Mouse (Mus musculus) heart, embryonic 14.5 days (tissue): Measurements from ENCODE around the gene Setd3. TPM values are rescaled to one million over a fixed set of nuclear protein-coding genes. Genes with fewer than 3 reads are reported as not detected.

ENCODE experiments used
- ATAC-seq: fragments of 200-750 bp; cut with Nextera tagmentation; 2 replicates; pipeline ENCODE4 v1.8.0; 2017; ENCODE audit warnings: low read depth, moderate TSS enrichment; ENCODE audit not compliant: insufficient number of reproducible peaks, insufficient read depth, low FRiP score
- H3K27ac ChIP-seq, 2 experiments: fragments of 200-500 bp in 1 of 2; fragments of 300-500 bp in 1 of 2; sonication (generic) in 1 of 2; replicated peaks in 1 of 2; 2 replicates each; pipeline ENCODE4 v1.5.1; 2012 to 2014; ENCODE audit warnings: low read depth in 2 of 2, low read length in 2 of 2, control low read depth in 1 of 2, mild to moderate bottlenecking in 1 of 2, mixed read lengths in 1 of 2; ENCODE audit not compliant: control insufficient read depth in 1 of 2, insufficient read depth in 1 of 2
- H3K27me3 ChIP-seq: fragments of 300-500 bp; sonication (generic); 2 replicates; pipeline ENCODE4 v1.6.1; 2014; ENCODE audit warnings: mild to moderate bottlenecking, low read length, control low read depth; ENCODE audit not compliant: control insufficient read depth, insufficient read depth
- H3K36me3 ChIP-seq: fragments of 300-500 bp; sonication (generic); 2 replicates; pipeline ENCODE4 v1.6.1; 2014; ENCODE audit warnings: mild to moderate bottlenecking, control low read depth, low read length, mixed read lengths; ENCODE audit not compliant: control insufficient read depth, insufficient read depth
- H3K4me1 ChIP-seq, 2 experiments: fragments of 200-500 bp in 1 of 2; fragments of 300-500 bp in 1 of 2; sonication (generic) in 1 of 2; 2 replicates each; pipeline ENCODE4 v1.6.1; 2012 to 2014; ENCODE audit warnings: low read length in 2 of 2, control low read depth in 1 of 2, mixed read lengths in 1 of 2; ENCODE audit not compliant: control insufficient read depth in 2 of 2, insufficient read depth in 2 of 2
- H3K4me2 ChIP-seq: fragments of 300-500 bp; sonication (generic); 2 replicates; pipeline ENCODE4 v1.6.1; 2014; ENCODE audit warnings: mild to moderate bottlenecking, low read length
- H3K4me3 ChIP-seq, 2 experiments: fragments of 200-500 bp in 1 of 2; fragments of 300-500 bp in 1 of 2; sonication (generic) in 1 of 2; 2 replicates each; pipeline ENCODE4 v1.5.1; 2012 to 2014; ENCODE audit warnings: low read length in 2 of 2, mild to moderate bottlenecking in 2 of 2, control low read depth in 1 of 2, low read depth in 1 of 2, moderate library complexity in 1 of 2; ENCODE audit not compliant: control insufficient read depth in 1 of 2, insufficient read depth in 1 of 2
- H3K9ac ChIP-seq: fragments of 300-500 bp; sonication (generic); 2 replicates; pipeline ENCODE4 v1.6.1; 2014; ENCODE audit warnings: mild to moderate bottlenecking, low read length
- H3K9me3 ChIP-seq: fragments of 300-500 bp; sonication (generic); 2 replicates; pipeline ENCODE4 v1.6.1; 2016; ENCODE audit warnings: low read length, control low read depth; ENCODE audit not compliant: control insufficient read depth
- WGBS: fragments of 180-500 bp; shearing (Covaris S2); extraction: QIAGEN DNeasy Blood & Tissue Kit; methylation state at CpG from one replicate; pipeline ENCODE4 v1.1.7; 2014; 5-methylcytosine and 5-hydroxymethylcytosine counted together
- polyA plus RNA-seq: library from polyadenylated mRNA; unstranded; fragments of >200 nt; fragmentation: Nextera tagmentation; extraction: Ambion mirVana; gene quantifications from 2 replicates; pipeline ENCODE4 v1.2.1, GENCODE M21; 2014

The Setd3 gene
- polyA plus RNA-seq, 1 experiment from 2014 or later = 68.2 TPM

DNA sequence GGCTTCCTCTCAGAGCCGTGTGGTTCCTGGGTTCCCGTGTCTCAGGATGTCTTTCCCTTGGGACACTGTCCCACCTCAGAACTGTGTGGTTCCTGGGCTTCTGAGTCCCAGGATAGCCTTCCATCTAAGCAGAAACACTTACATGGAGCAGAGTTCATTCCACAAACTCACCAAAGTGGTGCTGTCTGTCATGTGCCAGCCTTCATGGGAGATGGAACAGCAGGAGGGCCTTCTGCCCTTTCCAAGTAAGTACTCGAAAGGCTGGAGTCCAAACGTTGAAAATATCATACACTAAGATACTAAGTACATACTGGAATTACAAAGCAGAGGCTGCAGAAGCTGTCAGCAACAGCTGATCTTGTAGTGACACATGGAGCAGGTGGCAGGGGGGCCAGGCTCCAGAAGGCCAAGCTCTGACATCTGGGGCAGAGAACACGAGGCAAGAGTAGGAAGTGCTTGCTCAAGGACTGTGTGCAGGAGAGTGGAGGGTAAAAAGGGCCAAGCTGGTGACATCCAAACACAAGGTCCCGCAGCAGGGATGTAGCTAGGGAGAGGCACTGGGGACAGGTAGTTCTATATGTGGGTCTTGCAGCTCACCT is 43.4 kb downstream of the Setd3 start:
- H3K9me3 ChIP-seq = no peaks in the 10 kb centered on the region
- H3K27ac ChIP-seq = no peak overlapping the region
- 68% methylated on average over 6 of the region's 6 CpGs for WGBS
- no peak overlapping the region for H3K9ac ChIP-seq
- ATAC-seq = no peak
- no peaks in the 10 kb centered on the region for H3K4me1 ChIP-seq
- no peak overlapping the region for H3K4me2 ChIP-seq
- no peaks in the 10 kb centered on the region for H3K27me3 ChIP-seq
- no peak overlapping the region for H3K4me3 ChIP-seq
- H3K36me3 ChIP-seq = peaks cover 51% of the 10 kb centered on the region

GRCm38 (mm10) chr12:108133181-108133580 is 45.9 kb downstream of the Setd3 start:
- no peak overlapping the region for H3K27ac ChIP-seq
- no peaks in the 10 kb centered on the region for H3K4me1 ChIP-seq
- H3K4me3 ChIP-seq = no peak overlapping the region
- H3K36me3 ChIP-seq = peaks cover 61% of the 10 kb centered on the region
- 85% methylated on average over 2 of the region's 2 CpGs for WGBS
- no peak for ATAC-seq
- H3K4me2 ChIP-seq = no peak overlapping the region
- no peak overlapping the region for H3K9ac ChIP-seq
- H3K27me3 ChIP-seq = no peaks in the 10 kb centered on the region
- 0 out of 2 replicates have a peak, but pooled peaks cover 3% of the 10 kb centered on the region for H3K9me3 ChIP-seq

DNA sequence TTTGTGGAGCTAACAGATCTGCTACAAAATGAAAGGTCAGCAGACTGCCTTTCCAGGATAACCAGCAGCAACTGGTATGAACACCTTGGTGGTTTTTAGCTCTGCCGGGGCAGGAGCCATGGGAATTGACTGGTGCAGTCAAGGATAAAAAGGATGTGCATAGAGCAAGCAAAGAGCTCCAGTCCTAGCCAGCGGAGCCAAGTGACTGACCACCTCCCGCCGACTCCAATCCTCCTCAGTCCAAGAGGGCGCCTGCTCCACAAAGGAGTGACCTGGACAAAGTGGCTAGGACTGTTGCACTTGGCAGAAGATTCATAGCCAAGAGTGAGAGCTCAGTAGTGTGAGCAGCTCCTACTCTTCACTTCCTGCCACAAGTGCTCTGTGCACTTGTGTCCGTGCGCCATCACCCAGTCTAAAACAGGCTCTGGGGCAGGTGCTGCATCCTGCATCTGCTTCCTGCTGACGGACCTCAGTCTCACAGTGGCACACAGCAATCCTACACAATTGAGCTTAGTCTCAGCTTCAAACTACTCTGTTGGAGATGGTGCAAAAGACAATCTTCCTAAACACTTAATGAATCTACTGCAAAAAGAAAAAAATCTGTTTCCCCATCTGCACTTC is 46.6 kb downstream of the Setd3 start:
- no peaks in the 10 kb centered on the region for H3K4me1 ChIP-seq
- H3K4me3 ChIP-seq = no peak overlapping the region
- no peak overlapping the region for H3K9ac ChIP-seq
- no peak overlapping the region for H3K27ac ChIP-seq
- H3K4me2 ChIP-seq = no peak overlapping the region
- H3K9me3 ChIP-seq = 0 out of 2 replicates have a peak, but pooled peaks cover 3% of the 10 kb centered on the region
- no peaks in the 10 kb centered on the region for H3K27me3 ChIP-seq
- H3K36me3 ChIP-seq = peaks cover 64% of the 10 kb centered on the region
- WGBS = 85% methylated on average over 8 of the region's 8 CpGs
- ATAC-seq = no peak

- H3K9me3 ChIP-seq = no peaks in the 10 kb centered on the region
- H3K36me3 ChIP-seq = peaks cover 20% of the 10 kb centered on the region
- no peak overlapping the region for H3K4me2 ChIP-seq
- no peak overlapping the region for H3K9ac ChIP-seq
- no peaks in the 10 kb centered on the region for H3K27me3 ChIP-seq
- ATAC-seq = no peak
- no peak overlapping the region for H3K4me3 ChIP-seq
- H3K27ac ChIP-seq = no peak overlapping the region
- H3K4me1 ChIP-seq = peaks cover 7 to 11% of the 10 kb centered on the region in 2 experiments; a peak in 3 of 4 replicates
- WGBS = 7% methylated on average over 2 of the region's 2 CpGs
These were observed 57.8 kb downstream of the Setd3 start for GRCm38 (mm10) chr12:108121288-108121687.

DNA sequence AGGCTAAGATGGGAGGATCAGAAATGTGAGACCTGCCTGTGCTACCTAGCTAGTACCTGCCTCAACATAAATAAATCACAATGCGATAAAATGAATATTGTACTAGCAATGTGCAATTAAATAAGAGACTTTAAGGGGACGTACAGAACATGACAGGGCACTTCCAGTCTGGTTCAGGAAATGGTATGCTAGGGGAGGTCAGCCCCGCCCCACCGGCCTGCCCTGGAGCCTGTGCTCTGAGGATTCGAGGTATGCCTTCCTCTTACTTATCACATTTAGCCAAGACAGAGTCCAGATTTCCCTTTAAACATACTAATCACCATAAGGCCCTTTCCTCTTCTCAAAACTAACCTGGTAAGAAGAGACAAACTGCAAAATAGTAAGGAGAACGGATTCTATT is 58.7 kb downstream of the Setd3 start:
- ATAC-seq = no peak
- H3K9me3 ChIP-seq = no peaks in the 10 kb centered on the region
- H3K27ac ChIP-seq = no peak overlapping the region
- H3K36me3 ChIP-seq = peaks cover 28% of the 10 kb centered on the region
- no peak overlapping the region for H3K4me3 ChIP-seq
- no peak overlapping the region for H3K4me2 ChIP-seq
- no peaks in the 10 kb centered on the region for H3K27me3 ChIP-seq
- no peak overlapping the region for H3K9ac ChIP-seq
- H3K4me1 ChIP-seq = peaks cover 7 to 11% of the 10 kb centered on the region in 2 experiments; a peak in 3 of 4 replicates
- WGBS = 66% methylated on average over 6 of the region's 6 CpGs

GRCm38 (mm10) chr12:108119930-108120329 is 59.2 kb downstream of the Setd3 start:
- no peaks in the 10 kb centered on the region for H3K9me3 ChIP-seq
- peaks cover 7 to 11% of the 10 kb centered on the region in 2 experiments; a peak in 3 of 4 replicates for H3K4me1 ChIP-seq
- no peak overlapping the region for H3K27ac ChIP-seq
- no peak overlapping the region for H3K9ac ChIP-seq
- no peaks in the 10 kb centered on the region for H3K27me3 ChIP-seq
- WGBS = 78% methylated on average over 9 of the region's 9 CpGs
- H3K4me3 ChIP-seq = no peak overlapping the region
- no peak overlapping the region for H3K4me2 ChIP-seq
- peaks cover 29% of the 10 kb centered on the region for H3K36me3 ChIP-seq
- ATAC-seq = no peak

DNA sequence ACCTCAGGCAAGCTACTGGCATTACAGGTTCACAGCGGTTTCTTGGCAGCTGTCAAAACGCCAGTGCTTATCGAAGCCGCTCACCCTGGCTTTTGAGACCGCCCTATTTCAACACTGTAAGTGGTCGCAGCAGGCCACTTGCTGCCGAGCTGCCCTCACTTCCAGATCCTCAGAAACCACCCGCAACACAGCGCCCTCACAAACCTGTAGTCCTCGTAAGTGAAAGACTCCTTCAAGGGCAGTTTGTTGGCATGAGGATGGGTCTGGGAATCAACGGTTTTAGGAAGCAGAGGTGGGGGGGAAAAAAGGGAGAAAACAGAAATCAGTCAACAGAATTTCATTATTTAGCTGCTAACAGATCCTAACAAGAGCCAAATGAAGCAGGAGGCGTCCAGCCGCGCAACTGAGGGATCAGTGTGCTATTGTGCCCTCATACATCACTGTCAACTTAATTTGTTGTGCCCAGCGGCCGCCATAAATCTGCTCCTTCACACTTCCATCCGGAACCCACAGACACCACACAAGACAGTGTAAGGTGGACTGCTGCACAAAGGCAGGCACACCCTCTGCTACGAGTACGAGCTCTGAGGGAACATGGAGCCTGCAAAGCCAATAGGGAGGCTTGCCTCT is 60.1 kb downstream of the Setd3 start:
- ATAC-seq = peak; percentile 44; the same call in 1 of the 2 replicates
- WGBS = 30% methylated on average over 19 of the region's 19 CpGs
- Histone ChIP-seq H3K36me3 (peaks cover 31% of the 10 kb centered on the region), H3K4me1 (peaks cover 7 to 11% of the 10 kb centered on the region in 2 experiments; a peak in 3 of 4 replicates), H3K9ac (no peak overlapping the region), H3K4me3 (no peak overlapping the region), H3K27me3 (no peaks in the 10 kb centered on the region), H3K9me3 (no peaks in the 10 kb centered on the region), H3K4me2 (peak overlapping the region; percentile 54), H3K27ac (no peak overlapping the region)
